13 mouse cellular contexts compared by ENCODE assay signal in the genomic region with DNA sequence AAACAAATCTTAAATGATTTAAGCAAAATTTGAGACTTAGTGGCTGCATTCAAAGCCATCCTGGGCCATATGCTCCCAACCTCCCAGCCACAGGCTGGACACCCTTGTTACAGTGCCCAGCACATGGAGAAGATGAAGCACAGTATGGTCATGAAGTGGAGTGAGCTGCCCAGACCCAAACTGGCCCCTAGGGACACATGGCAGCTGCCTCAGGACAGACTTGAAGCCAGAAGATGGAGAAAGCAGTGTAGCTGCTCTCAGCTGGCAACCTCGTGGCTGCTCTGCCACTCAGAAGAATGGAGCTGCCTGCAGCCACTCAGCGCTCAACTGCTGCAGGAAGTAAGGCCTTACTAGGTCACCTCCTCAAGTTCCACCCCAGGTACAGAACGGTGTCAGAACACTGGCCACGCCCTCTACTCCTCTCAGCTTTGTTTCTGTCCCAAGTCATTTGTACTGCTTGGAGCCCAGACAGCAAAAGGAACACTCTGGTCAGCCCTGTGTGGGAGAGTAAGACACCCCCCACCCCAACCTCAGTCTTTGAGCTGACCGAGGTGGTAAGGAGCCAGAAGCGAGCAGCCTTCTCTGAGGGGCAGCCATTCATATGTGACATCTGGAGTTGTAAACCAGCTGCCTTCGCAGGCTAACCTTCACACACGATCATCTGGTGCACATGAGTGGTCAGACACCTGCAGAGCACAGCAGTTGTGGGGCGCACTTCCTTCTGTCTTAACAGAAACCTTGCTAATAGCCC. TPM values are rescaled to one million over a fixed set of nuclear protein-coding genes. Genes with fewer than 3 reads are reported as not detected.
DNase-seq lines count a peak whose midpoint lies in the region; ATAC-seq and TF ChIP-seq lines count a peak whose summit lies in the region.
"Had no signal": no experiment of that assay in that cellular context is flagged by ENCODE, and none has a peak within 500 bp of the region (broad histone marks: within the 10 kb centered on the region; RNA-seq: fewer than 3 reads in every experiment).

No protein-coding gene starts in this region.

- peaks cover 35% of the 10 kb centered on the region for H3K4me1 ChIP-seq in hindbrain, embryonic 13.5 days (replicated peaks)
- peaks cover 21% of the 10 kb centered on the region for H3K4me1 ChIP-seq in hindbrain, embryonic 10.5 days (replicated peaks)
- H3K4me1 ChIP-seq in spleen, adult 2 months (ENCODE audit: control insufficient read depth, insufficient read depth, insufficient read length): peaks cover 15% of the 10 kb centered on the region; the same call in 1 of the 2 replicates
- H3K4me1 ChIP-seq in kidney, embryonic 14.5 days (ENCODE audit: control insufficient read depth, insufficient read depth, low read length): peaks cover 6% of the 10 kb centered on the region
- H3K4me1 ChIP-seq: heart, embryonic 13.5 days; megakaryocyte, embryonic 14.5 days had no signal

- H3K4me3 ChIP-seq in hindbrain, embryonic 13.5 days: no peak overlapping the region
- H3K4me3 ChIP-seq in hindbrain, embryonic 10.5 days: no peak overlapping the region
- no peak overlapping the region for H3K4me3 ChIP-seq in spleen, adult 2 months (ENCODE audit: extremely low read depth, insufficient read depth, insufficient read length)
- H3K4me3 ChIP-seq in kidney, embryonic 14.5 days (ENCODE audit: low read length): no peak overlapping the region
- H3K4me3 ChIP-seq: heart, embryonic 13.5 days; neural tube, embryonic 12.5 days had no signal

- ATAC-seq in hindbrain, embryonic 13.5 days (ENCODE audit: low FRiP score): no peak
- no peak for ATAC-seq in kidney, embryonic 14.5 days (ENCODE audit: low FRiP score, low TSS enrichment)

- H3K27ac ChIP-seq in hindbrain, embryonic 13.5 days: peak overlapping the region; percentile 32; the same call in 1 of the 2 replicates
- no peak overlapping the region for H3K27ac ChIP-seq in hindbrain, embryonic 10.5 days
- H3K27ac ChIP-seq in spleen, adult 2 months (ENCODE audit: insufficient read depth, low read length): peak overlapping the region; percentile 87
- no peak overlapping the region for H3K27ac ChIP-seq in kidney, embryonic 14.5 days (ENCODE audit: low read depth, low read length)
- H3K27ac ChIP-seq: heart, embryonic 13.5 days; neural tube, embryonic 12.5 days had no signal

- peaks cover 37% of the 10 kb centered on the region for H3K36me3 ChIP-seq in hindbrain, embryonic 13.5 days
- H3K36me3 ChIP-seq in hindbrain, embryonic 10.5 days: peaks cover 80% of the 10 kb centered on the region
- peaks cover 1% of the 10 kb centered on the region; the same call in 1 of the 2 replicates for H3K36me3 ChIP-seq in spleen, adult 2 months (ENCODE audit: control insufficient read depth, insufficient read depth, low read length)
- peaks cover 6% of the 10 kb centered on the region; the same call in 1 of the 2 replicates for H3K36me3 ChIP-seq in kidney, embryonic 14.5 days (ENCODE audit: control insufficient read depth, insufficient read depth, low read length)

- no peak overlapping the region for H3K9ac ChIP-seq in hindbrain, embryonic 13.5 days
- H3K9ac ChIP-seq in kidney, embryonic 14.5 days (ENCODE audit: low read depth, low read length): no peak overlapping the region
- H3K9ac ChIP-seq: heart, embryonic 13.5 days; neural tube, embryonic 12.5 days had no signal

- intact Hi-C loops in heart, postnatal 14 days (cut with DNase I): no loop called here

- WGBS in hindbrain, embryonic 13.5 days: 73% methylated on average over 9 of the region's 9 CpGs
- WGBS in hindbrain, embryonic 10.5 days: 82% methylated on average over 9 of the region's 9 CpGs
- WGBS in spleen, adult 2 months: 23% methylated on average over 9 of the region's 9 CpGs
- WGBS in kidney, embryonic 14.5 days: 64% methylated on average over 9 of the region's 9 CpGs

- no peak for DNase-seq in hindbrain, embryonic 10.5 days (ENCODE audit: low spot score)
- DNase-seq in A20 (ENCODE audit: low read depth, low spot score): peak; percentile 96
- DNase-seq in ZHBTc4 (ENCODE audit: low read depth, low spot score): peak; percentile 25
- peak; percentile 61 to 63 for DNase-seq in spleen, adult 2 months (ENCODE audit: low read depth in 1 of 2, low spot score in 2 of 2)
- no peak for DNase-seq in heart, postnatal 14 days
- no peak for DNase-seq in right cerebral cortex, postnatal 10 days (ENCODE audit: low spot score in 2 of 2)
- DNase-seq: kidney, adult 2 months; right cerebral cortex, postnatal 25 days had no signal

- H3K4me2 ChIP-seq in hindbrain, embryonic 13.5 days: no peak overlapping the region
- no peak overlapping the region for H3K4me2 ChIP-seq in kidney, embryonic 14.5 days (replicated peaks; ENCODE audit: low read depth, low read length)
- H3K4me2 ChIP-seq: heart, embryonic 13.5 days; neural tube, embryonic 12.5 days had no signal

- H3K27me3 ChIP-seq in hindbrain, embryonic 13.5 days: no peaks in the 10 kb centered on the region
- H3K27me3 ChIP-seq in hindbrain, embryonic 10.5 days (ENCODE audit: insufficient read depth, poor library complexity, severe bottlenecking): no peaks in the 10 kb centered on the region
- no peaks in the 10 kb centered on the region for H3K27me3 ChIP-seq in spleen, adult 2 months (ENCODE audit: control insufficient read depth, insufficient read depth, low read length)
- H3K27me3 ChIP-seq in kidney, embryonic 14.5 days (ENCODE audit: control insufficient read depth, insufficient read depth, low read length): no peaks in the 10 kb centered on the region
- H3K27me3 ChIP-seq: heart, embryonic 13.5 days; neural tube, embryonic 12.5 days had no signal

- no peaks in the 10 kb centered on the region for H3K9me3 ChIP-seq in hindbrain, embryonic 13.5 days
- no peaks in the 10 kb centered on the region for H3K9me3 ChIP-seq in hindbrain, embryonic 10.5 days
- H3K9me3 ChIP-seq in kidney, embryonic 14.5 days (ENCODE audit: control insufficient read depth, low read length): no peaks in the 10 kb centered on the region
- H3K9me3 ChIP-seq: heart, embryonic 13.5 days; neural tube, embryonic 12.5 days had no signal

- no peak for TF ChIP-seq POLR2A in spleen, adult 2 months (IDR thresholded peaks at IDR 0.05; ENCODE audit: low read depth, low read length)

- TF ChIP-seq CTCF in spleen, adult 2 months (IDR thresholded peaks at IDR 0.05; ENCODE audit: extremely low read depth, insufficient read depth, insufficient read length, insufficient replicate concordance): no peak

RNA-seq across cellular contexts. Expression of gene Sardh, which starts 48.7 kb away (rescaled TPM):
- 4.8 and 6.6 TPM in 2 replicates for polyA plus RNA-seq in hindbrain, embryonic 13.5 days (2015; fragmentation: Nextera tagmentation; extraction: Ambion mirVana)
- polyA plus RNA-seq in hindbrain, embryonic 10.5 days (2016; fragmentation: Nextera tagmentation; extraction: Ambion mirVana): 1.9 and 3.9 TPM in 2 replicates
- 8.8 and 9.4 TPM in 2 replicates for polyA plus RNA-seq in spleen, adult 2 months (2012; rRNA removed)
- polyA plus RNA-seq in kidney, embryonic 14.5 days (2014; fragmentation: Nextera tagmentation; extraction: Ambion mirVana): 17.6 and 29.9 TPM in 2 replicates
- total RNA-seq in heart, postnatal 14 days (2021): 10 to 100 TPM; 15.3 to 15.6 TPM

Comparison
In these comparisons a context has a peak if more than half of its experiments do, and no peak if none do; other contexts are left out.
1. H3K27ac ChIP-seq: peak in hindbrain, embryonic 13.5 days (single experiment) and spleen, adult 2 months (single experiment); none in hindbrain, embryonic 10.5 days (single experiment) and kidney, embryonic 14.5 days (single experiment).
2. DNase-seq: peak in A20 (single experiment), ZHBTc4 (single experiment) and spleen, adult 2 months (2 of 2); none in hindbrain, embryonic 10.5 days (single experiment), heart, postnatal 14 days (0 of 2) and right cerebral cortex, postnatal 10 days (0 of 2).